Mouse (Mus musculus) neural tube, embryonic 12.5 days (tissue): ENCODE measurements at regions not wholly inside any gene's neighbourhood (a gene's known extent, or its start where the extent isn't known, plus 50 kb on each side); places are given as distances from the start of the nearest gene placed in this dataset.

Experiments used
- ATAC-seq: fragments of 200-750 bp; cut with Nextera tagmentation; 2 replicates; pipeline ENCODE4 v1.8.0; 2017; ENCODE audit warnings: low read depth, mild to moderate bottlenecking, moderate TSS enrichment, moderate library complexity; ENCODE audit not compliant: low FRiP score
- H3K27ac ChIP-seq: fragments of 300-500 bp; sonication (generic); 2 replicates; pipeline ENCODE4 v1.5.1; 2016
- H3K27me3 ChIP-seq: fragments of 300-500 bp; sonication (generic); replicated peaks from 2 replicates; pipeline ENCODE4 v1.6.1; 2016; ENCODE audit warnings: mild to moderate bottlenecking
- H3K36me3 ChIP-seq: fragments of 300-500 bp; sonication (generic); 2 replicates; pipeline ENCODE4 v1.6.1; 2016; ENCODE audit warnings: mild to moderate bottlenecking
- H3K4me1 ChIP-seq: fragments of 300-500 bp; sonication (generic); 2 replicates; pipeline ENCODE4 v1.6.1; 2016
- H3K4me2 ChIP-seq: fragments of 300-500 bp; sonication (generic); replicated peaks from 2 replicates; pipeline ENCODE4 v1.6.1; 2016; ENCODE audit warnings: mild to moderate bottlenecking
- H3K4me3 ChIP-seq: fragments of 300-500 bp; sonication (generic); 2 replicates; pipeline ENCODE4 v1.5.1; 2016
- H3K9ac ChIP-seq: fragments of 300-500 bp; sonication (generic); 2 replicates; pipeline ENCODE4 v1.6.1; 2016; ENCODE audit warnings: mild to moderate bottlenecking
- H3K9me3 ChIP-seq: fragments of 300-500 bp; sonication (generic); 2 replicates; pipeline ENCODE4 v1.6.1; 2016; ENCODE audit warnings: mild to moderate bottlenecking
- WGBS: fragments of 180-500 bp; shearing (Covaris S2); methylation state at CpG from one replicate; pipeline ENCODE4 v1.1.7; 2016; 5-methylcytosine and 5-hydroxymethylcytosine counted together

DNA sequence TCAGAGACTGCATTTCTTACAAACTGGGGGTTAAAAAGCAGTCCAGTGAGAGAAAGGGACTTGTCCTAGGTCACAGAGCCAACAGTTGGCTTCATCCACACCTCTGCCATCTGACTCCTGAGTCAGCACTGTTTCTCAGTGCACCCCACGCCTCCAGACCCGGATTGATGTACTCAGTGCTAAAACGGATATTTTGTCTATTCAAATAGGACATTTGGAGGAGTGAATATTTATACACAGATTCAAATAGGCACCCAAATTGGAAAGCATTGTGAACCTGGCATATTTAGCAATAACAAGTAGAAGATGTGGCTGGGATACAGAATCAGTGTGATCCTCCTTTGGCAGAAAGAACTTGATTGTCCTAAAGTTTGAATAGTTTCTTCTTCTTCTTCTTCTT is 154.5 kb upstream of the Nmur2 start:
- Histone ChIP-seq H3K4me3 (no peak overlapping the region), H3K27me3 (no peaks in the 10 kb centered on the region), H3K27ac (no peak overlapping the region), H3K9me3 (no peaks in the 10 kb centered on the region), H3K4me1 (no peaks in the 10 kb centered on the region), H3K9ac (no peak overlapping the region), H3K36me3 (no peaks in the 10 kb centered on the region), H3K4me2 (no peak overlapping the region)
- ATAC-seq = no peak
- WGBS = 80% methylated on average over 3 of the region's 3 CpGs

GRCm38 (mm10) chr11:56193426-56193825 is 152.6 kb upstream of the Nmur2 start:
- Histone ChIP-seq H3K4me3 (no peak overlapping the region), H3K4me2 (no peak overlapping the region), H3K27me3 (no peaks in the 10 kb centered on the region), H3K27ac (no peak overlapping the region), H3K9ac (no peak overlapping the region), H3K4me1 (no peaks in the 10 kb centered on the region), H3K36me3 (no peaks in the 10 kb centered on the region), H3K9me3 (no peaks in the 10 kb centered on the region)
- WGBS = 24% methylated on average over 2 of the region's 2 CpGs
- no peak for ATAC-seq

GRCm38 (mm10) chr11:56173895-56174294 is 133.1 kb upstream of the Nmur2 start:
- WGBS = 93% methylated on average over 1 of the region's 1 CpGs
- no peak overlapping the region for H3K4me3 ChIP-seq

GRCm38 (mm10) chr11:56173246-56173645 is 132.4 kb upstream of the Nmur2 start:
- Histone ChIP-seq H3K36me3 (no peaks in the 10 kb centered on the region), H3K4me3 (no peak overlapping the region)
- 92% methylated on average over 3 of the region's 3 CpGs for WGBS

More at GRCm38 (mm10) chr11:56173895-56174294, 133.1 kb upstream of the Nmur2 start:
- ATAC-seq = no peak
- no peak overlapping the region for H3K9ac ChIP-seq
- no peaks in the 10 kb centered on the region for H3K36me3 ChIP-seq
- H3K27me3 ChIP-seq = no peaks in the 10 kb centered on the region
- H3K9me3 ChIP-seq = no peaks in the 10 kb centered on the region
- no peak overlapping the region for H3K4me2 ChIP-seq
- H3K4me1 ChIP-seq = no peaks in the 10 kb centered on the region
- H3K27ac ChIP-seq = no peak overlapping the region

GRCm38 (mm10) chr11:56169576-56169975 is 128.8 kb upstream of the Nmur2 start:
- Histone ChIP-seq H3K9me3 (no peaks in the 10 kb centered on the region), H3K27ac (no peak overlapping the region), H3K27me3 (no peaks in the 10 kb centered on the region), H3K4me1 (no peaks in the 10 kb centered on the region), H3K4me2 (no peak overlapping the region), H3K36me3 (no peaks in the 10 kb centered on the region), H3K4me3 (no peak overlapping the region), H3K9ac (no peak overlapping the region)
- WGBS = 77% methylated on average over 9 of the region's 9 CpGs
- ATAC-seq = no peak

More at GRCm38 (mm10) chr11:56173246-56173645, 132.4 kb upstream of the Nmur2 start:
- no peaks in the 10 kb centered on the region for H3K9me3 ChIP-seq
- no peak overlapping the region for H3K27ac ChIP-seq
- no peaks in the 10 kb centered on the region for H3K4me1 ChIP-seq
- ATAC-seq = no peak
- H3K4me2 ChIP-seq = no peak overlapping the region
- no peaks in the 10 kb centered on the region for H3K27me3 ChIP-seq
- no peak overlapping the region for H3K9ac ChIP-seq

DNA sequence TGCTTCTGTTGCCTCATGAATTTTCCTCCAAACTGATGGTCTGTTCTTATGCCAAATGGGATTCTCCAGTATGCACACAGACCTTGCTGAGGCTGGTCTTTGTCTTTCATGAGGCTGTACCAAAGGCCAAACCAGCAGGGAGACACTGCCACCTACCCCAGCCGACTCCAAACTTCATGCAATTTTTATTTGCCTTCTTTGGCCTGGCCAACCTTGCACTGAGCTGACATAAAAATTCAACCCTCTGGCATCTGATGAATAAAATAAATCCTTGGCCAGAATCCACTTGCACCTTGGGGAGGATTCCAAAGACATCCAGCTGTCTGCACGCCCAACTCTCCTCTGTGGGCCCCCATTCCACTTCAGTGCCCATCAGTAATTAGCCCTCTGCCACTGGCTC is 126.0 kb upstream of the Nmur2 start:
- Histone ChIP-seq H3K9ac (no peak overlapping the region), H3K4me3 (no peak overlapping the region), H3K36me3 (no peaks in the 10 kb centered on the region), H3K27ac (no peak overlapping the region), H3K4me2 (no peak overlapping the region), H3K9me3 (no peaks in the 10 kb centered on the region), H3K4me1 (no peaks in the 10 kb centered on the region), H3K27me3 (no peaks in the 10 kb centered on the region)
- ATAC-seq = no peak
- WGBS = 72% methylated on average over 2 of the region's 2 CpGs

DNA sequence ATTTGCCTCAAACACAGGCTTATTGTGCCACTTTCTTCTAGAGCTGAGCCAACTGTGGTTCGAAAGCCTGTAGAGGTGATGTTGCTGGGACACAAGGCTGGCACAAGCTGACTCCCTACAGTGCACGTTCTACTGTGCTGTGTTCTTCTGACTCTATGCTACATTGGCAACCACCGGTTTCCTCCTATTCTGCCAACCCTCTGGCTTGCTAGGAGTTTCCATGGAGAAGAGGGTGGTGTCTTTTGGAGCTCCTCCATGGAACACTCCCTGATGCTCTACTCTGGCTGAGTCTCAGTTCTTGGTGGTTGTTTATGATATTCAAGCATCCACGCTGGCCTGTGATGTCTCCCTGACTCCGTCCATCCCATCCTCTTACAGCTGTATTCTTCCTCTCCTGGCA is 124.9 kb upstream of the Nmur2 start:
- H3K9me3 ChIP-seq = no peaks in the 10 kb centered on the region
- ATAC-seq = no peak
- no peak overlapping the region for H3K27ac ChIP-seq
- H3K4me2 ChIP-seq = no peak overlapping the region
- H3K4me1 ChIP-seq = no peaks in the 10 kb centered on the region
- no peaks in the 10 kb centered on the region for H3K36me3 ChIP-seq
- H3K27me3 ChIP-seq = no peaks in the 10 kb centered on the region
- no peak overlapping the region for H3K9ac ChIP-seq
- WGBS = 92% methylated on average over 5 of the region's 5 CpGs
- no peak overlapping the region for H3K4me3 ChIP-seq

- Histone ChIP-seq H3K9me3 (no peaks in the 10 kb centered on the region), H3K36me3 (no peaks in the 10 kb centered on the region), H3K27me3 (0 out of 2 replicates have a peak, but pooled peaks cover 7% of the 10 kb centered on the region), H3K4me1 (no peaks in the 10 kb centered on the region), H3K4me2 (no peak overlapping the region), H3K27ac (no peak overlapping the region), H3K4me3 (no peak overlapping the region), H3K9ac (no peak overlapping the region)
- 72% methylated on average over 2 of the region's 2 CpGs for WGBS
- ATAC-seq = no peak
Measured at GRCm38 (mm10) chr11:56160286-56160685, 119.5 kb upstream of the Nmur2 start.

- no peak overlapping the region for H3K4me3 ChIP-seq
- H3K4me2 ChIP-seq = no peak overlapping the region
Measured at GRCm38 (mm10) chr11:56159412-56160074, 118.7 kb upstream of the Nmur2 start.

GRCm38 (mm10) chr11:56150825-56151342 is 110.1 kb upstream of the Nmur2 start:
- peaks cover 35% of the 10 kb centered on the region for H3K27me3 ChIP-seq
- no peak overlapping the region for H3K9ac ChIP-seq
- WGBS = 8% methylated on average over 13 of the region's 13 CpGs

More at GRCm38 (mm10) chr11:56159412-56160074, 118.7 kb upstream of the Nmur2 start:
- Histone ChIP-seq H3K9ac (no peak overlapping the region), H3K9me3 (no peaks in the 10 kb centered on the region), H3K4me1 (no peaks in the 10 kb centered on the region), H3K36me3 (no peaks in the 10 kb centered on the region), H3K27me3 (0 out of 2 replicates have a peak, but pooled peaks cover 8% of the 10 kb centered on the region), H3K27ac (no peak overlapping the region)
- WGBS = 52% methylated on average over 10 of the region's 10 CpGs
- ATAC-seq = peak; percentile 78

GRCm38 (mm10) chr11:56149752-56150151 is 108.9 kb upstream of the Nmur2 start:
- Histone ChIP-seq H3K27ac (no peak overlapping the region), H3K27me3 (peaks cover 32% of the 10 kb centered on the region), H3K36me3 (no peaks in the 10 kb centered on the region), H3K4me3 (no peak overlapping the region), H3K9ac (no peak overlapping the region), H3K9me3 (no peaks in the 10 kb centered on the region), H3K4me1 (no peaks in the 10 kb centered on the region), H3K4me2 (no peak overlapping the region)
- 65% methylated on average over 1 of the region's 1 CpGs for WGBS
- no peak for ATAC-seq

More at GRCm38 (mm10) chr11:56150825-56151342, 110.1 kb upstream of the Nmur2 start:
- H3K4me2 ChIP-seq = peak overlapping the region; percentile 33
- ATAC-seq = no peak
- no peaks in the 10 kb centered on the region for H3K36me3 ChIP-seq
- H3K4me1 ChIP-seq = no peaks in the 10 kb centered on the region
- no peak overlapping the region for H3K4me3 ChIP-seq
- H3K9me3 ChIP-seq = no peaks in the 10 kb centered on the region
- H3K27ac ChIP-seq = no peak overlapping the region

DNA sequence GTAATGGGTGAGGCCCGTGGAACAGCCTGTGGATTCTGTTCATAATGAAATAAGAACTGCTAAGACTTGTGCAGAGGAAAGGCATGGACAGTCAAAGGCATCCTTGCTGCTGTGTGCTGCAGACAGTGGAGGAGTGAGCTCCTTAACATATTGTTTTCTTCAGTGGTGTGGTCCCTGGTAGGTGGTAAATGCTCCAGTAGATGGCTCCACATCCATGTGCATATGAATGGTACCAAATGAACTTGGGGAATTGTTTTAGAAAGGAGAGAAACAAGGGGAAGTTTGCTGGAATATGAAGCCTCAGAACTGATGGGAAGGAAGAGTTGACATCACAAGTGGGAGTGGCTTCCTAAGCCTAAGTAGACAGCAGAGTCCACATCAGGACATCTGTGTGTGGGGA is 108.1 kb upstream of the Nmur2 start:
- WGBS = 84% methylated on average over 1 of the region's 1 CpGs
- Histone ChIP-seq H3K27me3 (peaks cover 27% of the 10 kb centered on the region), H3K9ac (no peak overlapping the region), H3K36me3 (no peaks in the 10 kb centered on the region), H3K4me1 (no peaks in the 10 kb centered on the region), H3K4me2 (no peak overlapping the region), H3K27ac (no peak overlapping the region), H3K9me3 (no peaks in the 10 kb centered on the region), H3K4me3 (no peak overlapping the region)
- no peak for ATAC-seq

DNA sequence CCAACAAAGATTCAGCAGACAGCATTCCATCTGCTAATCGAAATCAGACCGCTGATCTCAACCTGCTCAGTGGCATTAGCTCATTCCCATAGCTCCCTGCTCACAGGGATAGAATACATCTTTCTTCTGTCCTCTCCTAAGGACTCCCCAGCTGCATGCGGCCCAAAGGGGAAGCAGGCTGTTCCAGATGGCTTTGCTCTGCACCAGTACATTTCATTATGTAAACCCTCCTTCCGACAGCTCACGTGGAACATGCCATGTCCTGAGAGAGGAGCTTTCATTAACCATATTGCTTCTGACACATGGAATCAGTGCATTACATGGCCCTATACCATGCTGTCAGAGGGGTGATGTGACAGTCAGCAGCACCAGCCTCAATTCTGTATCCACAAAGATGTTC is 105.9 kb upstream of the Nmur2 start:
- Histone ChIP-seq H3K27me3 (peaks cover 18% of the 10 kb centered on the region), H3K4me2 (no peak overlapping the region), H3K9me3 (no peaks in the 10 kb centered on the region), H3K4me1 (no peaks in the 10 kb centered on the region), H3K36me3 (no peaks in the 10 kb centered on the region), H3K4me3 (no peak overlapping the region), H3K9ac (no peak overlapping the region), H3K27ac (no peak overlapping the region)
- ATAC-seq = no peak
- 79% methylated on average over 5 of the region's 5 CpGs for WGBS
